Mouse (Mus musculus) heart, adult 9 months (tissue): Measurements from ENCODE around the gene Gorab.

Experiments used
- DNase-seq, 2 experiments: peaks; one replicate each; pipeline ENCODE4 v3.0.0; 2022; ENCODE audit warnings: low spot score in 2 of 2

Gorab gene

DNA sequence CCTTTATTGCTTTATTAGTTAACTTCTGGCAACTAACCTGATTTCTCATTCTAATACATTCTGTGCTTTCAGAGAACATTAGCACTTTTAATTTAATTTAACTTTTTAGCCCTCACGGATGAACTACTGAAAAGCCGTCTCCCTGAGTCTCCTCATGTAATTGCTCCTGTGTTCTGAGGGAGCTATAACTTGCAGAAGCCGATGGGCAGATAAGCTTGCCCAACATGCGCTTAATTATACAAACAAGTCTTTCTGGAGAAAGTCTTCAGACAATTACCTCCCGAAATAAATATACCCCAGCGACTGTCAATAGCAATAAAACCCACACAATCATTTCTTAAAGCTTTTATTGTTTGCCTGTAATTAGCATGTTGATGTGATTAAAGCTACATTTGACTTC lies 45.7 kb downstream of the Gorab start:
- no peak for DNase-seq

DNA sequence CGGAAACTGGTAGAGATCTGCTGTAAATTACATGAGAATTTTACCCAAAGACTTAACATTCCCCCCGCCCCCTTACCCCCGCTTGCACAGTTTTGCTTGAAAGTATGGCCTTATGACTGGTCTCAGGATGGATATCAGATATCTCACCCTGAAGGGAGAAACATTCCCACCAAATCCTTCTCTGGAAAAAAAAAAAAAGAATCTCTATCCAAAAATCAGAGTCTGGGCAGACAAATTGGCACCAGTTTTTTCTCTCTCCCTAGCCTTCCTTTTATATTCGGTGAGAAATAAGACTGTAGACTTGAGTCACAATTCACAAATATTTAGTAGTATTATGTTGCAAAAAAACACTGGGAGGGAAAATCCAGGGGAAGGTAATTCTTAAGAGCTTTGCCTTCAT lies 47.3 kb downstream of the Gorab start:
- no peak for DNase-seq

DNA sequence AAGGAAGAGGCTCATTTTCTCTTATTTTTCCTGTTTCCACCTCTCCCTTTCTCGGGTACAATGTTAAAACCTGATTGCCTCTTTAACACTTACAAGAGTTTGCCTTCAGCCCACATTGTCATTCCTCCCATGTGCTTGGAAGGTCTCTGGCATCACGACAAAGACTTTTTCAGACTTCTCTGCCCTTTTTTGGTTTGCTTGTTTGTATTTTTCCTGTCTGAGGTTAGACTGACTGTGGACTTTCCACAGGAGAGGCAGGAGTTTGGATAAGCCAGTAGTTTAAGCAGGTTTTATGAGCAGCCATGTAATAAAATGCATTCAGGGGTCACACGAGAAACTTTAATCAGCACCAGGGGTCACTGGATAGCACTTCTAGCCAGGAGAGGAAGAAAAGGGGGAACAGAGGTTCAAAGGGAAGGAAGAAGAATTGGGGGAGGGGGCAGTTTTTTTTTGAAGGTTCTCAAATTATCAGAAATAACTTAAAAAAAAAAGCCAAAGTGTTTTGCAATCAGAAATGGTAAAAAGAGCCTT lies 47.8 kb downstream of the Gorab start:
- no peak for DNase-seq

DNA sequence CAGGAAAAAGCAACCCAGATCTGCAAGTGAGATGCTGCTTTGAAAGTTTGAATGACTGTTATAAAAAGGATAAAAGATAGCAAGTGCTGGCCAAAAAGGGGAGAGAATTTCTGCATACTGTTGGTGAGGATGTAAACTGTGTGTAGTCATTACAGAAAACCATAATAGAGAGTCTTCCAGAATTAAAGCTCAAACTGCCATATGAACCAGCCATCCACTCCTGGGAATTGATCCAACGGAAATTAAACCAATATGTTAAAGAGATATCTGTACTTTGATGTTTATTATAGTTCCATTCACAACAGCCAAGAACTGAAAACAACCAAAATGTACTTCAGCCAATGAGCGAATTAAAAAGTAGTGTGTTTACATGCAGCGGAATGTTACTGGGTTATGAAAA lies 52.5 kb downstream of the Gorab start:
- DNase-seq = no peak

DNA sequence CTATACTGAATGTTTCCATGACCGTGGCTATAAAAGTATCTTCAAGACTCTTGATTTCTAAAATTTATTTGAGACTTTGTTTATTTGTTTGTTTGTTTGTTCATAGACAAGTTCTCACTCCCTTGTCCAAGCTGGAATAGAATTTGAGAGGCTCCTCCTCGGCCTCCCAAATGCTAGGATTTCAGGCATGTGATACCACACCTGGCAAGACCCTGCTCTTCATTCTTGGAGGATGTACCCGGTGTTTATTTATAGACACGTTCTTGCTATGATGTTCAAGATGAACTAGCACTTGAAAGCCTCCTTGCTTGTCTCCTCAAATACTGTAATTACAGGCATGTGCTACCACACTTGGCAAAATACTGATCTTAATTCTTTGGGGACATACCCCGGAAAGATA lies 57.9 kb downstream of the Gorab start:
- no peak for DNase-seq

DNA sequence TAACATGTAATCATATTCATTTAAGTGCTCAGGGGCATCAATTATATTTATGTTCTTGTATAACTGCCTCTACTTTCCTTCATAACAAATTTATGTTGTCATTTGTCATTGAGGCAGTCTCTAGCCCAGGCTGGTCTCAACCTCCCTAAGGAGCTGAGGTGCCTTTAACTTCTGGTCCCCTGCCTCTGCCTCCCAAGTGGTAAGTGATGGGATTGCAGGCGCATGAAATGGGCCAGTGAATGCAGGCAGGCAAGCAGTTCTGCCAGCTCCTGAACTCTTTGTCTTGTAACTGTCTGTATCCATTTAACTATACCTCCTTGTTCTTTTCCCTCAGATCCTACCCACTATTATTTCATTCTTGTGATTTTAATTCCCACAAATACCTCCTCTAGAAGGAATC lies 58.5 kb downstream of the Gorab start:
- no peak for DNase-seq

DNA sequence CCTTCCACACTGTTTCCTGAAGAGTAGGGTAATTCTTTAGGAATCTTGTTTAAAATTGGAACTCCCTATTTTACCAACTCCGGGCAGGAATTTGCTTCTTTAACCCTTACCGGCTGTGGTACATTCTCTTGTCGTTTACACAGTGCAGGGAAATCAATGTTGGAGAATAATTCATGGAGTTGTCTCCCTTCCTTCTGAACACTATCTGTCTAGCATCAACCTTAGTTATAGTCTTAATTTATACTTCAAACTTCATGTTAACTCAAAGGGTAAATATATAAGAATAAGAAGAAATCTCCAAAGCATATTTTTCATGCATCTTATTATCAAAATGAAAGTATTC lies 64.3 kb downstream of the Gorab start:
- no peak for DNase-seq

DNA sequence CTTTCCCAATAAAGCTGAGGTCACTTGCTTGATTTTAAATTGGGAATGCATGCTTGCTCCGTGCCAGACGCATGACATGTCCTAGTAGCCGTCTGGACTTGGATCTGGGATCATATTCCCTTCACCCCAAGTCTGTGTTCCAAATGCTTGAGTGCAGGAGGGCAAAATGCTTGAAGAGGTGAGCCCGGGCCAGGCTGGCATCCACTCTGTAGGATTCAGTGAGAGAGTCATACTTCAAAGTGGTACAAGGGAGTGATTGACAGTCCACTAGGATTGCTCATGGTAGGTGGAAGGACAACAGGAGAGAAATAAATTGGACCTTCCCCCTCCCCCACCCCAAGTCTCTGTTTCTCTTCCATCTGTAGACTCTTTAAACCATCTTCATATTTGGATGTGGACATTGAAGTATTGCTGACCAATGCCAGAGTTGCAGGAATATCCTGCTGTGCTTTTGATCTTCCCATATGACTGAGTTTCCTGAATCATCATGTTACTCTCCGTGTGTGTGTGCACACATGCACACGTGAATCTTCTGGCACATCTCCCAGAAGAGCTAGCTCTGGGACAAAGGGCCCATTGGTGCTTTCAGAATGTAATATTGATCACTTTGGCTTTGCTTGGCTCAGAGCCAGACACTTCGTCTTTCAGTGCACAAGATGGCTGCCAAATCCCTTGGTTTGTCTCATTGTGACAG lies 64.8 kb downstream of the Gorab start:
- peak; percentile 52 to 59 for DNase-seq

DNA sequence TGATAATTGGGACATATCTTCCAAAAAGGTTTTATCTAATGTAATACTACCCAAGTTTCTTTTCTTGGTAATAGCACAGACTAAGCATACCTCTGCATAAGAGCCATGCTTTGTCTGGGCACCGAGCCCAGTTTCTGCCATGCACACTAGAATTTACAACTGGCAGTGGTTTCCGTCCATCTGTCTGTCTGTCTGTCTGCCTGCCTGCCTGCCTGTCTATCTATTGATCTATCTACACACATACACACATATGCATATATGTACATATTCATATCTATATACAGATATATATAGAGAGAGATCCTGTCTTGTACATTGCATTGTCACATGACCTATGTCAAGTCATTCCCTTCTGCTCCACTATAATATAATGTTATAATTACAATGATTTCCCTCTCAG lies 65.6 kb downstream of the Gorab start:
- DNase-seq = peak in 1 of 2 experiments; percentile 43
